Mouse (Mus musculus): ENCODE results near the gene Vax2. TPM values are rescaled to one million over a fixed set of nuclear protein-coding genes. Genes with fewer than 3 reads are reported as not detected.

Vax2 gene
- polyA plus RNA-seq, 1 experiment from 2014 or later, result not detected

DNA sequence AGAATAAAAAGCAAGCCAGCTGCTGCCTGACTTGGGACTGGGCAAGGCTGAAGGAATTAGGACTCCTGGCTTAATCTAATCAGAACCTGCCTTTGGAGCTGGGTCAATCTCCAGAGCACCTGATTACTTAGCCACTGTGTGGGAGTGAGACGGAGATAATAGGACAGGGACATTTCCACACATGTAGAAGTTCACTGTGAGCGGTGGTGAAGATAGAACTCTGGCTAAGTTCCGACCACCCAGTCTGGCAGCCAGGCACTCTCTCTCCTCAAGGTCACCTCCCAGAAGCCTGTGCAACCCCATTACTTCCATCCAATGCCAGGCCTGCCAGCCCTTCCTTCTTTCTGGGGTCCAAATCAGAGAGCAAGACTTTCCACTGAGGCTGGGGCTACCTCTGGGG, 55.9 kb downstream of the Vax2 start:
- peaks cover 7% of the 10 kb centered on the region for H3K4me1 ChIP-seq (ENCODE audit: control insufficient read depth, insufficient read depth, low read length)
- H3K9ac ChIP-seq (ENCODE audit: low read length), result no peak overlapping the region
- H3K4me3 ChIP-seq (ENCODE audit: low read length), result no peak overlapping the region
- peak overlapping the region; percentile 62 for H3K27ac ChIP-seq (ENCODE audit: low read length)
- H3K9me3 ChIP-seq (replicated peaks; ENCODE audit: control insufficient read depth, low read length), result no peaks in the 10 kb centered on the region
- H3K36me3 ChIP-seq (ENCODE audit: control insufficient read depth, insufficient read depth), result peaks cover 15% of the 10 kb centered on the region
- H3K4me2 ChIP-seq (ENCODE audit: low read depth, low read length), result no peak overlapping the region
- ATAC-seq (replicated peaks; ENCODE audit: extremely low read depth, insufficient read depth, low FRiP score), result peak; percentile 50; the same call in 1 of the 2 replicates
- 34% methylated on average over 3 of the region's 3 CpGs for WGBS
- peaks cover 4% of the 10 kb centered on the region; the same call in 1 of the 2 replicates for H3K27me3 ChIP-seq (ENCODE audit: control insufficient read depth, insufficient read depth, low read length)

DNA sequence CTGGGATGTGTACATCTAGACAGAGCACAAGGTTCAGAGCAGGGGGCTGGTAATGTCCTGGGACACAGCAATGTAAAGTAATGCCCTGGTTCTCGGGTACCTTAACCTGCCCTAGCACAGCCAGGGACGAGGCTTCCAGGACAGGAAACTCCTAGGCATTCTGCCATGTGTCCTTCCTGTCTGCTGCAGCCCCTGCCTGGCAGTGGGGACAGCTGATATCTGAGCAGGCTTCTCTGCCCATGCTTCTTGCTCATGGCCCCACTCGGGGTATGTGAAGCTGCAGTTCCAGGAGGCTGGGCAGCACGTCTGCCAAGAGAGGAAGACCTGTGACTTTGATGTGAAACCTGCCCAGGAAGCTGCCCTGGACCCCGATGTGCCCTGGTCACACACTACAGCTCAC, 57.4 kb downstream of the Vax2 start:
- no peak for ATAC-seq (replicated peaks; ENCODE audit: extremely low read depth, insufficient read depth, low FRiP score)
- H3K36me3 ChIP-seq (ENCODE audit: control insufficient read depth, insufficient read depth), result peaks cover 18% of the 10 kb centered on the region
- 60% methylated on average over 5 of the region's 5 CpGs for WGBS

DNA sequence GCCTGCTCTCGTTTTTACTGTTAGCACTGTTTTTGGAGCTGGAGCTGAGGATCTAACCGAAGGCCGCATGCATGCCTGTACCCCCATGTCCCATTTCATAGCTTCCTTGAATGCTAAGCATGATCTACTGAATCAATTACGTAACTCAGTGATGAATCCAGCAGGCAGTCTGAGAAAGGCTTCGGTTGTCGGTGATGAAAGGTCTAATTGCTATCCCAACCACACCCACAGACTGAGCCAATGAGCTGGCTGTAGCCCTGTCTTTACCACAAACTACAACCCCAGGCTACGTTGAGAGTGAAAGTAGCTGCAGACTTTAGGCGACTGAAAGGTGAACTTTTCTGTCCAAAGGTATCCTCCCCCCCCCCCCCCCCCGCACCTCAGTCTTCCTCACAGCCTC, 63.1 kb downstream of the Vax2 start:
- no peaks in the 10 kb centered on the region for H3K9me3 ChIP-seq (replicated peaks; ENCODE audit: control insufficient read depth, low read length)
- peaks cover 9% of the 10 kb centered on the region for H3K4me1 ChIP-seq (ENCODE audit: control insufficient read depth, insufficient read depth, low read length)
- peak overlapping the region; percentile 96 for H3K4me3 ChIP-seq (ENCODE audit: low read length)
- peak overlapping the region; percentile 92 for H3K4me2 ChIP-seq (ENCODE audit: low read depth, low read length)
- peak overlapping the region; percentile 97 for H3K9ac ChIP-seq (ENCODE audit: low read length)
- H3K27ac ChIP-seq (ENCODE audit: low read length), result no peak overlapping the region
- H3K27me3 ChIP-seq (ENCODE audit: control insufficient read depth, insufficient read depth, low read length), result no peaks in the 10 kb centered on the region
- WGBS, result 60% methylated on average over 9 of the region's 9 CpGs
- no peak for ATAC-seq (replicated peaks; ENCODE audit: extremely low read depth, insufficient read depth, low FRiP score)
- peaks cover 15% of the 10 kb centered on the region for H3K36me3 ChIP-seq (ENCODE audit: control insufficient read depth, insufficient read depth)

More for the DNA sequence above, 57.4 kb downstream of the Vax2 start:
- H3K4me3 ChIP-seq (ENCODE audit: low read length), result no peak overlapping the region
- H3K9ac ChIP-seq (ENCODE audit: low read length), result no peak overlapping the region
- H3K4me2 ChIP-seq (ENCODE audit: low read depth, low read length), result no peak overlapping the region
- no peaks in the 10 kb centered on the region for H3K27me3 ChIP-seq (ENCODE audit: control insufficient read depth, insufficient read depth, low read length)
- no peak overlapping the region for H3K27ac ChIP-seq (ENCODE audit: low read length)
- H3K4me1 ChIP-seq (ENCODE audit: control insufficient read depth, insufficient read depth, low read length), result peaks cover 5% of the 10 kb centered on the region
- no peaks in the 10 kb centered on the region for H3K9me3 ChIP-seq (replicated peaks; ENCODE audit: control insufficient read depth, low read length)

DNA sequence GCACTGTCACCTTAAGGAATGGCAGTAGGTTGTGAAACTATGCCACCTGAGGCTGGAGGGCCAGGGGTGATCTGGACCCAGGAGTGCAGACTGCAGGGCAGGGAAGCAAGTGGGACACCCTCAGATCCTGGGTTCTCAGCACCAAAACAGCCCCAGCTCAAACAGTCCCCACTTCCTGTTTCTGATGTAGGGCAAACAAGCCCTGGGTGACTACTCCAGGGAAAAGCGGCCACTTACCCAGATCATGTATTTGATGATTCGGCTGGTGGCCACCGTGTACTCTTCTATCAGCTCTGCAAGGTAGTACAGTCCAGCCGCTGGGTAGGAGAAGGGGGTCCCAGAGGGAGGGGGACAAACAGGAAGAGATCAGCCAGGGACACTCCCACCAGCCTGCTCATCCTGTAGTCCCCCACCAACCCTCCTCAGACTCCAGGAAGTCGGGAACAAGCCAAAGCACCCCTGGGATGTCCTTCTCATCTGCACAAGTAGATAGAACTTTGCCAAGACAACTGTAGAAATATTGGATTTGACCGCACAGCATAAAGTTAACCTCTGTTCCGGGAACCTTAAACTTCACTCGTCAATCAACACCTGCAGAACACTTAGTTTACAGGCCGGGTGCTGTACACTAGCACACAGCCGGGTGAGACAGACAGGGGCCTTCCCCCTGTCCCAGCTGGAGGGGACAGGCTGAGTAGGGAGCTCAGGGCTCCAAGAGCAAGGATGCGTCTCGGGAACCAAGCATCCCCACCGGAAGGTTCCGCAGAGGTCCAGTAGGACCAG, 63.9 kb downstream of the Vax2 start:
- peaks cover 9% of the 10 kb centered on the region for H3K4me1 ChIP-seq (ENCODE audit: control insufficient read depth, insufficient read depth, low read length)
- H3K9ac ChIP-seq (ENCODE audit: low read length), result peak overlapping the region; percentile 97
- peak overlapping the region; percentile 95 for H3K27ac ChIP-seq (ENCODE audit: low read length)
- no peak for ATAC-seq (replicated peaks; ENCODE audit: extremely low read depth, insufficient read depth, low FRiP score)
- H3K4me2 ChIP-seq (ENCODE audit: low read depth, low read length), result peak overlapping the region; percentile 92
- no peaks in the 10 kb centered on the region for H3K27me3 ChIP-seq (ENCODE audit: control insufficient read depth, insufficient read depth, low read length)
- peaks cover 8% of the 10 kb centered on the region for H3K36me3 ChIP-seq (ENCODE audit: control insufficient read depth, insufficient read depth)
- peak overlapping the region; percentile 96 for H3K4me3 ChIP-seq (ENCODE audit: low read length)
- no peaks in the 10 kb centered on the region for H3K9me3 ChIP-seq (replicated peaks; ENCODE audit: control insufficient read depth, low read length)
- WGBS, result 1% methylated on average over 14 of the region's 14 CpGs

DNA sequence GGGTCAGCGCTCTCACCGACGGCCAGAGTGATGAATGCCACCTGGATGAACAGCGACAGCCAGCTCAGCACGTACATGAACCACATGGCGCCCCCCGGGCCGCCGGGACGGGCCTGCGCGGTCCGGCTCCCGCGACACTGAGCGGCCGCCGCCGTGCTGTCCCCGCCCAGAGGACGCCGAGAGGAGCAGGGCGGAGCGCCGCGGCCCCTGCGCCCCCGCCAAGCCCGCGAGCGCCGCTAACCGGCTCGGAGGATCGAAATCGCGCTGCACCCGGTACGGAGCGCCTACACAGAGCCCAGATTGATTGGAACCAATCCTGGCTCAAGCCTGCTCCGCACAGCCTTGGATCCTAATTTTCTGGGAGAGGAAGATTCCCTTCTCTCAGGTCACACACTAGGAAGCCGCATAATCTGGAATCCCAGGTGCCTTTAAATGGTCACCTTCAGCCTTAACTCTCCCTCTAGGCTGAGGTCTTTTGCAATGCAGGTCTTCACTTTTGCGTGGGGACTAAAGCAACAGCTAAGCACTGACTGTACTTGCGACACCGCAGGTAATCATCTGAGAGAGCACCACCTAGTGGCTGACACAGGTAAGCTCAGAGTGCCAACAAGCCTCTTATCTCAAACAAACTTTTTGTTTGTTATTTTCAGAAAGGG, 64.7 kb downstream of the Vax2 start, which contains the start of gene Tex261:
Gene Tex261, minus strand, starts transcription at position 176 of the 656 bp plus-strand sequence.
- WGBS, result under 1% methylated on average over 42 of the region's 45 CpGs
- H3K36me3 ChIP-seq (ENCODE audit: control insufficient read depth, insufficient read depth), result peaks cover 5% of the 10 kb centered on the region

DNA sequence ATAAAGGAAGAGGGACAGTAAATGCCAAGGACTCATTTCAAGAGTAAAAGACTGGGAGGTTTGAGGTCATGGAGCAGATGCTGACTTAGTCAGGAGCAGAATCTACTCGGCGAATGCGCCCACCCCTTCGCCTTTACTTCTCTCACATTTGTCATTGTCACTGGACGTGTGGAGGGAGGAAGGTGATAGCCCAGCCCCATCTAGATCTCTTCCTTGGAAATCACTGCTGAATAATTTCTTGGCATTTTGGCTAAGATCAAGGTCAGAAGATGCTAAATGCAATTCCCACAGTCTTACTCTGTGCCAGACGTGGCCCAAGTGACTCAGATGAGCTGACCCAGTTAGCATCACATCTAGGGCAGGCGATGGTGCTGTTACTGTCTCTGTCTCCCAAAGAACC, 67.2 kb downstream of the Vax2 start:
- no peak overlapping the region for H3K9ac ChIP-seq (ENCODE audit: low read length)
- WGBS, result 80% methylated on average over 7 of the region's 7 CpGs
- H3K4me1 ChIP-seq (ENCODE audit: control insufficient read depth, insufficient read depth, low read length), result peaks cover 9% of the 10 kb centered on the region
- H3K4me3 ChIP-seq (ENCODE audit: low read length), result no peak overlapping the region
- no peak overlapping the region for H3K4me2 ChIP-seq (ENCODE audit: low read depth, low read length)
- no peaks in the 10 kb centered on the region for H3K9me3 ChIP-seq (replicated peaks; ENCODE audit: control insufficient read depth, low read length)
- H3K36me3 ChIP-seq (ENCODE audit: control insufficient read depth, insufficient read depth), result no peaks in the 10 kb centered on the region
- ATAC-seq (replicated peaks; ENCODE audit: extremely low read depth, insufficient read depth, low FRiP score), result no peak
- H3K27me3 ChIP-seq (ENCODE audit: control insufficient read depth, insufficient read depth, low read length), result no peaks in the 10 kb centered on the region
- H3K27ac ChIP-seq (ENCODE audit: low read length), result no peak overlapping the region

More for the DNA sequence above, 64.7 kb downstream of the Vax2 start, which contains the start of gene Tex261:
- Histone ChIP-seq H3K9me3 (replicated peaks; ENCODE audit: control insufficient read depth, low read length) (no peaks in the 10 kb centered on the region), H3K27me3 (ENCODE audit: control insufficient read depth, insufficient read depth, low read length) (no peaks in the 10 kb centered on the region), H3K4me3 (ENCODE audit: low read length) (peak within 1 kb of the TSS; percentile 96), H3K9ac (ENCODE audit: low read length) (peak within 1 kb of the TSS; percentile 97), H3K4me2 (ENCODE audit: low read depth, low read length) (peak within 1 kb of the TSS; percentile 92), H3K27ac (ENCODE audit: low read length) (peak within 1 kb of the TSS; percentile 95), H3K4me1 (ENCODE audit: control insufficient read depth, insufficient read depth, low read length) (peaks cover 9% of the 10 kb centered on the region)
- peak; percentile 95 for ATAC-seq (replicated peaks; ENCODE audit: extremely low read depth, insufficient read depth, low FRiP score)

DNA sequence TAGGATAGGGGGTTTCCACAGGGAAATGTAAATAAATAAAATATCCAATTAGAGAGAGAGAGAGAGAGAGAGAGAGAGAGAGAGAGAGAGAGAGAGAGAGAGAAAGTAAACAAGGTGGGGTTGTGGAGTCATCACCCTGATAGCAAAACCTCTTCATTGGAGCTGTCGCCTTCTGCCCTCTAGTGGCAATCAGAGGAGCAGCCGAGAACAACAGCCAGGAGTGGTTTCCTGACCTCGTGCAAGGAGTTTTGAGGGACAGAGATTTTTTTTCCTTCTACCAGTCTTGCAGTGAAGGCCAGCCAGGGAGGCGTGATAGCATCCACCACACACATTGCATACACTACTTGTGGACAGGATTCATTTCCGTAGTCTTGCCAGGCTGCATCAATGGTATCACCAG, 68.0 kb downstream of the Vax2 start:
- 8% methylated on average over 5 of the region's 5 CpGs for WGBS

DNA sequence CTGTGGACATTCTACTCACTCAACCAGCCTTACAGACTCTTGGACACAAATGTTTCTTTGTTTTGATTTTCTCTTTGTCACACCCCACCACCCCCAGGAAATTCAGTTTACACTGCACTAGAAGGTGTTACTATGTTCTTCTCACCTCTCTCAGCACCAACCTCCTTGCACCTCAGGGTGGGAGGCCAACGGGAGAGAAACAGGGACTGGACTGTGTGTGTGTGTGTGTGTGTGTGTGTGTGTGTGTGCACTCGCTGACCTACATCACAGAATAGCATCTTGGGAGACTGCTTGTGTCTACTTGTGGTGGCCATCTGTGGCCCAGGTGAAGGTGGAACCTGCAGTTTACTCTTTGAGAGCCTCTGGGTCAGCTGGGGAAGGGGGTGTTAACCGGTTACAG, 75.4 kb downstream of the Vax2 start:
- WGBS, result 74% methylated on average over 3 of the region's 3 CpGs
- ATAC-seq (replicated peaks; ENCODE audit: extremely low read depth, insufficient read depth, low FRiP score), result no peak
- Histone ChIP-seq H3K4me2 (ENCODE audit: low read depth, low read length) (no peak overlapping the region), H3K9me3 (replicated peaks; ENCODE audit: control insufficient read depth, low read length) (no peaks in the 10 kb centered on the region), H3K27me3 (ENCODE audit: control insufficient read depth, insufficient read depth, low read length) (peaks cover 2% of the 10 kb centered on the region; the same call in 1 of the 2 replicates), H3K36me3 (ENCODE audit: control insufficient read depth, insufficient read depth) (no peaks in the 10 kb centered on the region), H3K9ac (ENCODE audit: low read length) (no peak overlapping the region), H3K4me3 (ENCODE audit: low read length) (no peak overlapping the region), H3K4me1 (ENCODE audit: control insufficient read depth, insufficient read depth, low read length) (peaks cover 5% of the 10 kb centered on the region), H3K27ac (ENCODE audit: low read length) (no peak overlapping the region)

More for the DNA sequence above, 68.0 kb downstream of the Vax2 start:
- H3K36me3 ChIP-seq (ENCODE audit: control insufficient read depth, insufficient read depth), result no peaks in the 10 kb centered on the region
- H3K9me3 ChIP-seq (replicated peaks; ENCODE audit: control insufficient read depth, low read length), result no peaks in the 10 kb centered on the region
- no peak overlapping the region for H3K4me2 ChIP-seq (ENCODE audit: low read depth, low read length)
- peaks cover 8% of the 10 kb centered on the region for H3K4me1 ChIP-seq (ENCODE audit: control insufficient read depth, insufficient read depth, low read length)
- H3K4me3 ChIP-seq (ENCODE audit: low read length), result no peak overlapping the region
- no peak overlapping the region for H3K27ac ChIP-seq (ENCODE audit: low read length)
- no peaks in the 10 kb centered on the region for H3K27me3 ChIP-seq (ENCODE audit: control insufficient read depth, insufficient read depth, low read length)
- ATAC-seq (replicated peaks; ENCODE audit: extremely low read depth, insufficient read depth, low FRiP score), result no peak
- H3K9ac ChIP-seq (ENCODE audit: low read length), result no peak overlapping the region

All from heart, embryonic 16.5 days (tissue).